8 mouse cellular contexts compared by ENCODE assay signal in the genomic region with DNA sequence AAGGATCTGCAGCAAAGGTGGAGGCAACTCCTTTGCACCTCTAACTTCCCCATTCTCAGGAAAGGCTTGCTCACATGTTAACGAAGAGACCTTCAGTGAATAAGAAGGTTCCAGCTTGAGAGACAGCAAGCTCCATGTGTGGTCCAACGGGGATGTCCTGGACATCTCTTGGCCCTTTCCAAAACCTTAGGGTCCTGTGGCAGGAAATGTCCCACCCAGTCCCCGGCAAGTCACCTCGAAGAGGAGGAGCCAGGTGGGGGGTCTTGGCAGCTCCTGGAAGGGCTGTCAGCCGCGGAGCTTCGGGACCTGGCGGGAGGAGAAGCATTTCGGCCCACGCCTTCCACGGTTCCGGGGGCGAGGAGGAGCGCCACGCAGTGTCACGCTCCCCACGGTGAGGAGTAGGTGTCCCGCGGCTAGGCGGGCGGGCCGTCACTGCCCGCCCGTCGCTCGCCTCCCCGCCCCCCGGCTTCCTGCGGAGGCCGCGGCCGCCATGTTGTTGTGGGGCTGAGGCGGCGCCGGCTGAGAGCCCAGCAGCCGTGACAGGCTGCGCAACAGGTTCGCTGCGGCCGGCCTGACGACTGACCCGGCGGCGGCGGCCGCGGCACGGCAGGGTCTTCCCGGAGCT. TPM values are rescaled to one million over a fixed set of nuclear protein-coding genes. Genes with fewer than 3 reads are reported as not detected.
DNase-seq lines count a peak whose midpoint lies in the region; ATAC-seq lines count a peak whose summit lies in the region.

A gene (plus strand): TSS at position 98 of the 625 bp plus-strand sequence.
A gene (minus strand): TSS at position 387 of the 625 bp plus-strand sequence.

- peak; percentile 90 for ATAC-seq in hindbrain, embryonic 11.5 days (ENCODE audit: low FRiP score)

- peak within 1 kb of the TSS; percentile 76 for H3K4me3 ChIP-seq in hindbrain, embryonic 11.5 days (ENCODE audit: low read depth, low read length)

- DNase-seq in NIH3T3 (ENCODE audit: low read depth): peak; percentile 82
- peak; percentile 74 for DNase-seq in cerebellum, adult 9-11 months
- peak; percentile 23 to 66 for DNase-seq in frontal cortex, postnatal 10 days (ENCODE audit: low spot score in 2 of 2)
- peak; percentile 83 for DNase-seq in hindbrain, embryonic 11.5 days (ENCODE audit: low spot score)
- peak; percentile 60 for DNase-seq in layer of hippocampus, postnatal 25 days (ENCODE audit: extremely low spot score in 1 of 2, low spot score in 1 of 2)
- peak; percentile 80 for DNase-seq in lung, postnatal 14 days
- DNase-seq in ovary, postnatal 36 days (ENCODE audit: low spot score): peak; percentile 79
- DNase-seq in thymus, postnatal 25 days: peak; percentile 83

- H3K4me1 ChIP-seq in hindbrain, embryonic 11.5 days (replicated peaks; ENCODE audit: control insufficient read depth, insufficient read depth, low read length): no peaks in the 10 kb centered on the region

- under 1% methylated on average over 44 of the region's 49 CpGs for WGBS in hindbrain, embryonic 11.5 days

- H3K27ac ChIP-seq in hindbrain, embryonic 11.5 days (ENCODE audit: low read depth, low read length): no peak within 1 kb of the TSS

- peak within 1 kb of the TSS; percentile 86 for H3K9ac ChIP-seq in hindbrain, embryonic 11.5 days (ENCODE audit: low read depth, low read length)

- no peaks in the 10 kb centered on the region for H3K36me3 ChIP-seq in hindbrain, embryonic 11.5 days (ENCODE audit: control insufficient read depth, insufficient read depth, low read length)

- peak within 1 kb of the TSS; percentile 82 for H3K4me2 ChIP-seq in hindbrain, embryonic 11.5 days (replicated peaks; ENCODE audit: low read depth, low read length)

- H3K9me3 ChIP-seq in hindbrain, embryonic 11.5 days (ENCODE audit: control insufficient read depth, low read length): no peaks in the 10 kb centered on the region

- no peaks in the 10 kb centered on the region; the same call in 1 of the 2 replicates for H3K27me3 ChIP-seq in hindbrain, embryonic 11.5 days (ENCODE audit: control insufficient read depth, insufficient read depth, low read length)

RNA-seq across cellular contexts. Expression of the first gene that starts in this region (rescaled TPM):
- 19.3 and 20.6 TPM in 2 replicates for polyA plus RNA-seq in hindbrain, embryonic 11.5 days (2014; fragmentation: Nextera tagmentation; extraction: Ambion mirVana)
- 10 to 100 TPM; 78.3 to 82.6 TPM for total RNA-seq in layer of hippocampus, postnatal 25 days (2021)

RNA-seq across cellular contexts. Expression of the second gene that starts in this region (rescaled TPM):
- polyA plus RNA-seq in hindbrain, embryonic 11.5 days (2014; fragmentation: Nextera tagmentation; extraction: Ambion mirVana): not detected in 2 replicates
- not detected for total RNA-seq in layer of hippocampus, postnatal 25 days (2021)
